ENCODE assay signal across 30 mouse cellular contexts in the genomic region with DNA sequence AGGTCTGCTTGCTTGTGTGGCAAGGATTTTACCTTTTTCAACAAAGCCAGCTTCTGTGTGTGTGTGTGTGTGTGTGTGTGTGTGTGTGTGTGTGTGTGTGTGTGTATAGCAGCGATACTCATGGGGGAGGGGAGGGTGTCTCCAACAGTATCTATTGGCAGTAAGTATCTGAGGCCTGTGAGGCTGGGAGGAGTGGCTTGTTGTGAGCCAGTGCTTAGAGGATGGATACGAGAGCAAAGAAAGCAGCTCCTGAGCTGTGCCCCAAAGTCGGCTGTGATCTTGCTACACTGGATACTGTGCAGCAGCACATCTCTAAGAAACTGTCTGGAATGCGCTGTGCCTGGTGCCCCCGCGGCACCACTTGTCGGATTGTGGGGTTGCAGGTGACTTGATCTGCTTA. TPM values are rescaled to one million over a fixed set of nuclear protein-coding genes. Genes with fewer than 3 reads are reported as not detected.
DNase-seq lines count a peak whose midpoint lies in the region; ATAC-seq and TF ChIP-seq lines count a peak whose summit lies in the region.
"Had no signal": no experiment of that assay in that cellular context is flagged by ENCODE, and none has a peak within 500 bp of the region (broad histone marks: within the 10 kb centered on the region; RNA-seq: fewer than 3 reads in every experiment).

No protein-coding gene starts in this region.

- TF ChIP-seq CTCF in stomach, postnatal 0 days (IDR thresholded peaks at IDR 0.05; ENCODE audit: low read depth): no peak

- no peaks in the 10 kb centered on the region for H3K9me3 ChIP-seq in stomach, embryonic 14.5 days (ENCODE audit: control insufficient read depth, low read depth, low read length)
- H3K9me3 ChIP-seq in stomach, postnatal 0 days (ENCODE audit: control insufficient read depth, low read length): no peaks in the 10 kb centered on the region
- no peaks in the 10 kb centered on the region for H3K9me3 ChIP-seq in hindbrain, embryonic 11.5 days (ENCODE audit: control insufficient read depth, low read length)
- H3K9me3 ChIP-seq: forebrain, embryonic 10.5 days; forebrain, embryonic 13.5 days; heart, embryonic 13.5 days; hindbrain, embryonic 12.5 days; hindbrain, embryonic 15.5 days had no signal

- no peaks in the 10 kb centered on the region for H3K27me3 ChIP-seq in stomach, embryonic 14.5 days (ENCODE audit: control insufficient read depth, insufficient read depth, low read length)
- no peaks in the 10 kb centered on the region for H3K27me3 ChIP-seq in stomach, postnatal 0 days (ENCODE audit: control insufficient read depth, insufficient read depth, low read length)
- H3K27me3 ChIP-seq in hindbrain, embryonic 11.5 days (ENCODE audit: control insufficient read depth, insufficient read depth, low read length): no peaks in the 10 kb centered on the region
- H3K27me3 ChIP-seq: forebrain, embryonic 13.5 days; hindbrain, embryonic 15.5 days had no signal

- no peak overlapping the region for H3K4me2 ChIP-seq in stomach, embryonic 14.5 days (replicated peaks; ENCODE audit: low read depth, low read length)
- no peak overlapping the region for H3K4me2 ChIP-seq in stomach, postnatal 0 days (replicated peaks; ENCODE audit: low read depth)
- no peak overlapping the region for H3K4me2 ChIP-seq in hindbrain, embryonic 11.5 days (replicated peaks; ENCODE audit: low read depth, low read length)
- H3K4me2 ChIP-seq: forebrain, embryonic 13.5 days; heart, embryonic 13.5 days; hindbrain, embryonic 12.5 days; hindbrain, embryonic 15.5 days had no signal

- no peaks in the 10 kb centered on the region for H3K4me1 ChIP-seq in stomach, embryonic 14.5 days (ENCODE audit: control insufficient read depth, insufficient read depth, low read length)
- no peaks in the 10 kb centered on the region for H3K4me1 ChIP-seq in stomach, postnatal 0 days (replicated peaks; ENCODE audit: control insufficient read depth, insufficient read depth)
- H3K4me1 ChIP-seq in hindbrain, embryonic 11.5 days (replicated peaks; ENCODE audit: control insufficient read depth, insufficient read depth, low read length): no peaks in the 10 kb centered on the region
- H3K4me1 ChIP-seq: forebrain, embryonic 13.5 days; hindbrain, embryonic 12.5 days; hindbrain, embryonic 15.5 days had no signal

- H3K36me3 ChIP-seq in stomach, embryonic 14.5 days (ENCODE audit: control insufficient read depth, insufficient read depth, low read length): no peaks in the 10 kb centered on the region
- no peaks in the 10 kb centered on the region for H3K36me3 ChIP-seq in stomach, postnatal 0 days (ENCODE audit: control insufficient read depth, insufficient read depth, low read length)
- H3K36me3 ChIP-seq in hindbrain, embryonic 11.5 days (ENCODE audit: control insufficient read depth, insufficient read depth, low read length): no peaks in the 10 kb centered on the region
- H3K36me3 ChIP-seq: forebrain, embryonic 10.5 days; heart, embryonic 13.5 days; hindbrain, embryonic 12.5 days; hindbrain, embryonic 15.5 days had no signal

- H3K4me3 ChIP-seq in stomach, embryonic 14.5 days (ENCODE audit: low read depth, low read length): no peak overlapping the region
- H3K4me3 ChIP-seq in stomach, postnatal 0 days (ENCODE audit: low read depth, low read length): no peak overlapping the region
- no peak overlapping the region for H3K4me3 ChIP-seq in hindbrain, embryonic 11.5 days (ENCODE audit: low read depth, low read length)
- H3K4me3 ChIP-seq: forebrain, embryonic 10.5 days; forebrain, embryonic 13.5 days; heart, embryonic 13.5 days; hindbrain, embryonic 12.5 days; hindbrain, embryonic 15.5 days had no signal

- H3K27ac ChIP-seq in stomach, embryonic 14.5 days (ENCODE audit: low read length): no peak overlapping the region
- no peak overlapping the region for H3K27ac ChIP-seq in stomach, postnatal 0 days (replicated peaks)
- no peak overlapping the region for H3K27ac ChIP-seq in hindbrain, embryonic 11.5 days (ENCODE audit: low read depth, low read length)
- H3K27ac ChIP-seq: forebrain, embryonic 10.5 days; forebrain, embryonic 13.5 days; heart, embryonic 13.5 days; hindbrain, embryonic 12.5 days; hindbrain, embryonic 15.5 days had no signal

- peak; percentile 42; the same call in 1 of the 2 replicates for ATAC-seq in stomach, embryonic 14.5 days (ENCODE audit: insufficient number of reproducible peaks, insufficient read depth, low FRiP score, low read depth)
- ATAC-seq in stomach, postnatal 0 days (ENCODE audit: low FRiP score, low TSS enrichment): no peak
- no peak for ATAC-seq in hindbrain, embryonic 11.5 days (ENCODE audit: low FRiP score)
- ATAC-seq: forebrain, embryonic 13.5 days; forebrain, embryonic 16.5 days; intestine, postnatal 0 days had no signal

- TF ChIP-seq EP300 in stomach, postnatal 0 days (optimal IDR thresholded peaks at IDR 0.05): no peak

- peak; percentile 6 for DNase-seq in adrenal gland, postnatal 14 days
- DNase-seq in adrenal gland, postnatal 4 days (ENCODE audit: low spot score in 2 of 2): no peak
- DNase-seq in stomach, postnatal 0 days (ENCODE audit: low spot score): no peak
- DNase-seq in R1 (ENCODE audit: low read depth, low spot score): peak; percentile 48
- DNase-seq in ovary, postnatal 36 days (ENCODE audit: low spot score): no peak
- no peak for DNase-seq in hindbrain, embryonic 11.5 days (ENCODE audit: low spot score)
- DNase-seq: adrenal gland, postnatal 10 days; cerebellum, adult 18-20 months; cerebellum, adult 9-10 months; cerebellum, postnatal 14 days; gastrocnemius, postnatal 10 days; heart, postnatal 14 days; heart, postnatal 4 days had no signal

- no peak overlapping the region for H3K9ac ChIP-seq in stomach, embryonic 14.5 days (replicated peaks; ENCODE audit: low read depth, low read length)
- no peak overlapping the region for H3K9ac ChIP-seq in stomach, postnatal 0 days (ENCODE audit: low read length)
- no peak overlapping the region for H3K9ac ChIP-seq in hindbrain, embryonic 11.5 days (ENCODE audit: low read depth, low read length)
- H3K9ac ChIP-seq: forebrain, embryonic 13.5 days; heart, embryonic 13.5 days; hindbrain, embryonic 12.5 days; hindbrain, embryonic 15.5 days had no signal

- WGBS in stomach, embryonic 14.5 days: 55% methylated on average over 7 of the region's 7 CpGs
- WGBS in stomach, postnatal 0 days: 48% methylated on average over 7 of the region's 7 CpGs
- WGBS in hindbrain, embryonic 11.5 days: 67% methylated on average over 7 of the region's 7 CpGs

RNA-seq across cellular contexts. Expression of a gene that starts 10.3 kb away (rescaled TPM):
- total RNA-seq in adrenal gland, postnatal 14 days (2021): 10.0 and 12.3 TPM in 2 replicates
- 10 to 100 TPM; 11.1 to 11.4 TPM for total RNA-seq in adrenal gland, postnatal 4 days (2021)
- 37.7 and 38.5 TPM in 2 replicates for polyA plus RNA-seq in stomach, embryonic 14.5 days (2014; fragmentation: Nextera tagmentation; extraction: Ambion mirVana)
- polyA plus RNA-seq in stomach, postnatal 0 days (2015; fragmentation: Nextera tagmentation; extraction: Ambion mirVana): 10.9 and 13.4 TPM in 2 replicates
- polyA plus RNA-seq in hindbrain, embryonic 11.5 days (2014; fragmentation: Nextera tagmentation; extraction: Ambion mirVana): 38.4 and 45.5 TPM in 2 replicates

RNA-seq across cellular contexts. Expression of a gene that starts 13.7 kb away (rescaled TPM):
- 271 and 405 TPM in 2 replicates for total RNA-seq in adrenal gland, postnatal 14 days (2021)
- total RNA-seq in adrenal gland, postnatal 4 days (2021): 100 to 1,000 TPM; 121 to 156 TPM
- 43.7 and 44.8 TPM in 2 replicates for polyA plus RNA-seq in stomach, embryonic 14.5 days (2014; fragmentation: Nextera tagmentation; extraction: Ambion mirVana)
- polyA plus RNA-seq in stomach, postnatal 0 days (2015; fragmentation: Nextera tagmentation; extraction: Ambion mirVana): 109 and 120 TPM in 2 replicates
- polyA plus RNA-seq in hindbrain, embryonic 11.5 days (2014; fragmentation: Nextera tagmentation; extraction: Ambion mirVana): 7.3 and 7.5 TPM in 2 replicates

RNA-seq across cellular contexts. Expression of a gene that starts 31.5 kb away (rescaled TPM):
- total RNA-seq in adrenal gland, postnatal 14 days (2021): not detected in 2 replicates
- not detected for total RNA-seq in adrenal gland, postnatal 4 days (2021)
- not detected in 2 replicates for polyA plus RNA-seq in stomach, embryonic 14.5 days (2014; fragmentation: Nextera tagmentation; extraction: Ambion mirVana)
- polyA plus RNA-seq in stomach, postnatal 0 days (2015; fragmentation: Nextera tagmentation; extraction: Ambion mirVana): 0.18 TPM in 1 of 2 replicates, not detected in the other
- not detected in 2 replicates for polyA plus RNA-seq in hindbrain, embryonic 11.5 days (2014; fragmentation: Nextera tagmentation; extraction: Ambion mirVana)
- total RNA-seq: adrenal gland, adult 18-20 months; adrenal gland, postnatal 10 days; gastrocnemius, adult 18-20 months; gastrocnemius, postnatal 4 days; heart, adult 8-10 months; heart, postnatal 14 days; heart, postnatal 4 days had no signal
- polyA plus RNA-seq: brain, embryonic 14.5 days; embryonic facial prominence, embryonic 14.5 days; forebrain, embryonic 10.5 days; forebrain, embryonic 13.5 days; forebrain, embryonic 16.5 days; heart, embryonic 13.5 days; heart, embryonic 16.5 days; hindbrain, embryonic 12.5 days; hindbrain, embryonic 15.5 days; intestine, embryonic 14.5 days; intestine, postnatal 0 days had no signal

RNA-seq across cellular contexts. Expression of a gene that starts 38.1 kb away (rescaled TPM):
- total RNA-seq in adrenal gland, postnatal 14 days (2021): 217 and 247 TPM in 2 replicates
- 100 to 1,000 TPM; 265 to 295 TPM for total RNA-seq in adrenal gland, postnatal 4 days (2021)
- 113 and 120 TPM in 2 replicates for polyA plus RNA-seq in stomach, embryonic 14.5 days (2014; fragmentation: Nextera tagmentation; extraction: Ambion mirVana)
- polyA plus RNA-seq in stomach, postnatal 0 days (2015; fragmentation: Nextera tagmentation; extraction: Ambion mirVana): 49.7 and 54.3 TPM in 2 replicates
- 62.7 and 65.2 TPM in 2 replicates for polyA plus RNA-seq in hindbrain, embryonic 11.5 days (2014; fragmentation: Nextera tagmentation; extraction: Ambion mirVana)

RNA-seq across cellular contexts. Expression of a gene that starts 53.2 kb away (rescaled TPM):
- total RNA-seq in adrenal gland, postnatal 14 days (2021): not detected in 2 replicates
- total RNA-seq in adrenal gland, postnatal 4 days (2021): not detected
- polyA plus RNA-seq in stomach, embryonic 14.5 days (2014; fragmentation: Nextera tagmentation; extraction: Ambion mirVana): not detected in 2 replicates
- polyA plus RNA-seq in stomach, postnatal 0 days (2015; fragmentation: Nextera tagmentation; extraction: Ambion mirVana): not detected in 2 replicates
- polyA plus RNA-seq in hindbrain, embryonic 11.5 days (2014; fragmentation: Nextera tagmentation; extraction: Ambion mirVana): not detected in 2 replicates
- total RNA-seq: adrenal gland, adult 18-20 months; adrenal gland, postnatal 10 days; gastrocnemius, adult 18-20 months; gastrocnemius, postnatal 10 days; gastrocnemius, postnatal 4 days; heart, adult 8-10 months; heart, postnatal 14 days; heart, postnatal 4 days; MEL had no signal
- polyA plus RNA-seq: brain, embryonic 14.5 days; embryonic facial prominence, embryonic 14.5 days; forebrain, embryonic 10.5 days; forebrain, embryonic 13.5 days; forebrain, embryonic 16.5 days; heart, embryonic 13.5 days; heart, embryonic 16.5 days; hindbrain, embryonic 12.5 days; hindbrain, embryonic 15.5 days; intestine, embryonic 14.5 days; intestine, postnatal 0 days had no signal

Comparison
In these comparisons a context has a peak if more than half of its experiments do, and no peak if none do; other contexts are left out.
1. DNase-seq: peak in adrenal gland, postnatal 14 days (single experiment) and R1 (single experiment); none in adrenal gland, postnatal 4 days (0 of 2), stomach, postnatal 0 days (single experiment), ovary, postnatal 36 days (single experiment) and hindbrain, embryonic 11.5 days (single experiment).